Mouse (Mus musculus) neural tube, embryonic 12.5 days (tissue): ENCODE measurements around the gene Hacd1. TPM values are rescaled to one million over a fixed set of nuclear protein-coding genes. Genes with fewer than 3 reads are reported as not detected.
A peak's percentile ranks its signal among the peaks of the same experiment; 100 is the strongest.
"Not testable (repeated sequence)": the region's sequence is repeated elsewhere in the genome, so short reads cannot be mapped to it uniquely, and the experiment has no call there.

Source experiments
- ATAC-seq: fragments of 200-750 bp; cut with Nextera tagmentation; 2 replicates; pipeline ENCODE4 v1.8.0; 2017; ENCODE audit warnings: low read depth, mild to moderate bottlenecking, moderate TSS enrichment, moderate library complexity; ENCODE audit not compliant: low FRiP score
- H3K27ac ChIP-seq: fragments of 300-500 bp; sonication (generic); 2 replicates; pipeline ENCODE4 v1.5.1; 2016
- H3K27me3 ChIP-seq: fragments of 300-500 bp; sonication (generic); replicated peaks from 2 replicates; pipeline ENCODE4 v1.6.1; 2016; ENCODE audit warnings: mild to moderate bottlenecking
- H3K36me3 ChIP-seq: fragments of 300-500 bp; sonication (generic); 2 replicates; pipeline ENCODE4 v1.6.1; 2016; ENCODE audit warnings: mild to moderate bottlenecking
- H3K4me1 ChIP-seq: fragments of 300-500 bp; sonication (generic); 2 replicates; pipeline ENCODE4 v1.6.1; 2016
- H3K4me2 ChIP-seq: fragments of 300-500 bp; sonication (generic); replicated peaks from 2 replicates; pipeline ENCODE4 v1.6.1; 2016; ENCODE audit warnings: mild to moderate bottlenecking
- H3K4me3 ChIP-seq: fragments of 300-500 bp; sonication (generic); 2 replicates; pipeline ENCODE4 v1.5.1; 2016
- H3K9ac ChIP-seq: fragments of 300-500 bp; sonication (generic); 2 replicates; pipeline ENCODE4 v1.6.1; 2016; ENCODE audit warnings: mild to moderate bottlenecking
- H3K9me3 ChIP-seq: fragments of 300-500 bp; sonication (generic); 2 replicates; pipeline ENCODE4 v1.6.1; 2016; ENCODE audit warnings: mild to moderate bottlenecking
- WGBS: fragments of 180-500 bp; shearing (Covaris S2); methylation state at CpG from one replicate; pipeline ENCODE4 v1.1.7; 2016; 5-methylcytosine and 5-hydroxymethylcytosine counted together
- polyA plus RNA-seq: library from polyadenylated mRNA; unstranded; fragments of >200 nt; fragmentation: Nextera tagmentation; extraction: Ambion mirVana; gene quantifications from 2 replicates; pipeline ENCODE4 v1.2.1, GENCODE M21; 2016

Gene Hacd1
- polyA plus RNA-seq = 54.6 and 56.4 TPM in 2 replicates

DNA sequence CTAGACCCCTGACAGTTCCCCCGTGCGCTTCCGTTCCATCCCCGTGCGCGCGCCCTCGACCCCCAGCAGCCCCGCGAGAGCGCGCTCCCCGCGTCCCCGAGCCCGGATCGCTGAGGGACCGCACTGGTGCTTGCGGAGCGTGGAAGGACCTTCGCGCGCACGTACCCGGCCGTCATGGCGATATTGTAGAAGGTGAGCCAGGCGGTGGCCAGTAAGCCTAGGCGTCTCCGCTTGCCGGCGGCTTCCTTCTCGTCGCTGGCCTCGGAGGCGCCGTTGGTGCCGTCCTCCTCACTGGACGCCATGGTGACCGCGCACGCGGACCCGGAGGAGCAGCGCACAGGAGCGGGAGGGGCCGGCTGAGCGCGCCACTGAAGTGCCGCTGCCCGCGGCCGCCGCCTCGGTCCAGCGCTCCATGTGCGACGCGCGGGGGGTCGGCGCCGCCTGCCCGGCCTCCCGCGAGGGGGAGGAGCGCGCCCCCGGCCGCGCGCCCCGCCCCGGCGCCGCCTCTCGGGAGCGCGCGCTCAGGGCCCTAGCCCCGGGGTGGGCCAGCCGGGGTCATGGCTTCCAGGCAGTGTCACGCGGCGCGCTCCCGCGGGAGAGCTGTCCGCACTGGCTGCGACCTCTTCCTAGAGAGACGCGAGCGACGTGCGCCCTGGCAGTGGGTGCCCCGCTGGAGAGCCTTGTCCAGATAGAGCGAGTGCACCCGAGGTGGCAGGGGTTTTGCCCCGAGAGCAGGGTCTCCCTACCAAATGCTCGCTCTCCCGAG, at the start of gene Hacd1:
Gene Hacd1, minus strand, starts transcription at position 570 of the 766 bp plus-strand sequence.
- WGBS = under 1% methylated on average over 89 of the region's 101 CpGs
- ATAC-seq = peak; percentile 87
- Histone ChIP-seq H3K27ac (peak within 1 kb of the TSS; percentile 85), H3K4me2 (peak within 1 kb of the TSS; percentile 82), H3K4me1 (0 out of 2 replicates have a peak, but pooled peaks cover 4% of the 10 kb centered on the region), H3K4me3 (peak within 1 kb of the TSS; percentile 72), H3K9me3 (no peaks in the 10 kb centered on the region), H3K36me3 (no peaks in the 10 kb centered on the region), H3K27me3 (no peaks in the 10 kb centered on the region), H3K9ac (peak within 1 kb of the TSS; percentile 76)

DNA sequence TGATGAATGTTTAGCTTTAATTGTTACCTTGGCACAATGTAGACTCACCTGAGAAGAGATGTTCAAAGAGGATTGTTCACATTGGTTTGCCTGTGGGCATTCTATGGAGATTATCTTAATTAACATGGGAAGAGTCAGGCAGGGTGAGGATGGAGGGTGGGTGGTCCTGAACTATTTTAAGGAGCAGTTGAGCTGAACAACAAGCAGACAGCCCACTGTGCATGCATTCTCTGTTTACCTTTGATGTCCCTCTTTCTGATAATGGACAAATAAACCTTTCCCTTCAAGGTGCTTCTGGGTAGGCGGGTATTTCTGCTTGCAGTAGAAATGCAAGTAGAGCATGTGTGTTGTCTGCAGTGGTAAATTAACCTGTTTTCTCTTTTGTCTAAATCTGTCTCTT, 48.0 kb upstream of the Hacd1 start:
- Histone ChIP-seq H3K9ac (no peak overlapping the region), H3K4me3 (no peak overlapping the region), H3K36me3 (peaks cover 9% of the 10 kb centered on the region; the same call in 1 of the 2 replicates), H3K27ac (no peak overlapping the region), H3K9me3 (no peaks in the 10 kb centered on the region), H3K4me1 (no peaks in the 10 kb centered on the region), H3K4me2 (no peak overlapping the region), H3K27me3 (no peaks in the 10 kb centered on the region)
- 91% methylated on average over 1 of the region's 1 CpGs for WGBS
- no peak for ATAC-seq

DNA sequence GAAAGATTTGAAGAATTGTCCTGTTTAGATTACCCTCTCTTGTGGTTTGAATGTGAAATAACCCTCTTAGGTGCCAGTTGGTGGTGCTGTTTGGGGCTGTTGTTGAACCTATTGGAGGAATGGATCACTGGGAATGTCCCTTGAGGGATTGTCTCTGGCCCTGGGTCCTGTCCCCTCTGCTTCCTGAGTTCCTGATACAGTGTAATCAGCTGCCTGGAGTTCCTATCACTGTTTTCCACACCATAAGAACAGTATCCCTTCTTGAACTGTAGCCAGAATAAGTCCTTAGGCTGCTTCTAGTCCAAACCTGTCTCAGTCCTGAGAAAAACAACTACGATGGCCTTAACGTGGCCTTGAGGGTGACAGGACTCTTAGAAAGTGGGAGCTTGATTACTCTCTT, 46.7 kb upstream of the Hacd1 start:
- no peaks in the 10 kb centered on the region for H3K27me3 ChIP-seq
- WGBS = 91% methylated on average over 2 of the region's 2 CpGs
- no peak overlapping the region for H3K27ac ChIP-seq
- H3K4me3 ChIP-seq = no peak overlapping the region
- no peak for ATAC-seq
- no peak overlapping the region for H3K9ac ChIP-seq
- no peak overlapping the region for H3K4me2 ChIP-seq
- H3K36me3 ChIP-seq = peaks cover 9% of the 10 kb centered on the region; the same call in 1 of the 2 replicates
- H3K4me1 ChIP-seq = no peaks in the 10 kb centered on the region
- H3K9me3 ChIP-seq = no peaks in the 10 kb centered on the region

DNA sequence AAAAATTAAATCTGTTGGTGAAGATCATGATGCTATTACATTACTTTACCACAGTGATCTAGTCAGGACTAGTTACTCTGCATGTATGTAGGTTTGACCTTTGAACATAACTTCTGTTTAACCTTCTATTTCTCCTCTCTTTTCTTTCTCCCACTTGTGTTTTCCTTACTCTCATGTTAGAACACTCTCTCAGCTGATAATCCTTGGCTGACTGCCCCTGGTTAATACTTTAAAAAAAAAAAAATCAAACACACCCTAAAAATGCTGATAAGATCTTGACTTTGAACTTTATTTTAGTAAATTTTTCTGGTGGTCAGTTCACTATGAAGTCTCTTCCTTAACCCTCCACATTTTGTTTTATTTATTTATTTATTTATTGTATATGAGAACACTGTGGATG, 44.6 kb upstream of the Hacd1 start:
- ATAC-seq = no peak
- Histone ChIP-seq H3K4me1 (no peaks in the 10 kb centered on the region), H3K4me3 (no peak overlapping the region), H3K4me2 (no peak overlapping the region), H3K27ac (no peak overlapping the region), H3K9me3 (peaks cover 10% of the 10 kb centered on the region; the same call in 1 of the 2 replicates), H3K9ac (no peak overlapping the region), H3K27me3 (no peaks in the 10 kb centered on the region), H3K36me3 (peaks cover 14% of the 10 kb centered on the region)

DNA sequence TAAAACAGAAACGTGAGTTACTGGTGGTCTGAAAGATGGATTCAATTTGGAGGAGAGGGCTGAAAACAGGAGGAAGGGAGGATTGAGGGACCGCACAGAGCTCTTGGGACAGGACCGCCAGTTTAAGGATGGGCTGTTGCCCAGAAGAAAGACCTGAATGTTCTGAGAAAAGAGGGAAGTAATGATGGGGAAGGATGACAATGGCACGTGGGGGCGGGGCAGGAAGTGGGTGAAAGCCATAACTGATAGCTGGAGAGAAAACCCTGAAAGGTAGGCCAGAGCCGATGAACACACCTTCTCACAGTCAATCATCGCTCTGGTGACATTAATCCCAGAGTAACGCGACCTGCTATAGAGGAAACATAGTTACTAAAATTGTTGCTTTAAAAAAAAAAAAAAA, 22.6 kb upstream of the Hacd1 start:
- H3K9me3 ChIP-seq, H3K9ac ChIP-seq, H3K36me3 ChIP-seq, H3K27me3 ChIP-seq, ATAC-seq, H3K4me2 ChIP-seq, H3K4me3 ChIP-seq, H3K27ac ChIP-seq: not testable (repeated sequence)
- peaks cover 11% of the 10 kb centered on the region for H3K4me1 ChIP-seq
- WGBS = 92% methylated on average over 9 of the region's 9 CpGs

DNA sequence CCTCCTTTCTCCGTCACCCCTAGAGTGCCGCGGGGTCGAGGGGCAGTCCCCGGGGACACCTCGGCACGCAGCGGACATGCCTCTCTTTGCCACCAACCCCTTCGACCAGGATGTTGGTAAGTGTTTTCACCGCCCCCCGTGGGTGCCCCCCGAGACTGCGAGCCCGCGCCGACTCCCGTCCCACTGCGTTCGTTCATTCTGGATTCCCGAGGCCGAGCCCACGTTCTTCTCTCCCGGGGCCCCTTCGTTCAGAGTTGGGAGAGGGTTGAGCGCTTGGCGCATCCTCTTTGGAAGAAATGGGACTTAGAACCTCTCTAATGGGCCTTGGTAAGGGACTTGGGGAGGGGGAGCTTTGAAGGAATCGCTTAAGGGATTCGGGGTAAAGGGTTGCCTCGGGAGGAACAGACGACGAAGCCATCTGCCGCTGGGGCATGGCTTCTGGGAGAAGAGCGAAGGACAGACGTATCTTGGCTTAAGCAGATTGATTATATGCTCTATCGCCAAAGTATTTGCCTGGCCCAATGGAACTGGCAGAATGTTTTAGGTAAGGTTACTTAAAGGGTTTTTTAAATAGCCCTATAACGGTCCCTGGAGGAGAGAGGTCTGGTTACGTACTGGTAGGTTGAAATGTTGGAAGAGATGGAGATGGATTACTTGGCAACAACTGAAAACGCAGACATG, 18.4 kb upstream of the Hacd1 start:
- WGBS = under 1% methylated on average over 38 of the region's 38 CpGs
- peaks cover 11% of the 10 kb centered on the region for H3K4me1 ChIP-seq
- peak; percentile 57; the same call in 1 of the 2 replicates for ATAC-seq
- H3K4me2 ChIP-seq = peak overlapping the region; percentile 57
- H3K4me3 ChIP-seq = peak overlapping the region; percentile 70
- H3K9ac ChIP-seq = peak overlapping the region; percentile 89
- H3K27ac ChIP-seq = peak overlapping the region; percentile 77
- no peaks in the 10 kb centered on the region for H3K27me3 ChIP-seq
- H3K36me3 ChIP-seq = no peaks in the 10 kb centered on the region
- no peaks in the 10 kb centered on the region for H3K9me3 ChIP-seq

DNA sequence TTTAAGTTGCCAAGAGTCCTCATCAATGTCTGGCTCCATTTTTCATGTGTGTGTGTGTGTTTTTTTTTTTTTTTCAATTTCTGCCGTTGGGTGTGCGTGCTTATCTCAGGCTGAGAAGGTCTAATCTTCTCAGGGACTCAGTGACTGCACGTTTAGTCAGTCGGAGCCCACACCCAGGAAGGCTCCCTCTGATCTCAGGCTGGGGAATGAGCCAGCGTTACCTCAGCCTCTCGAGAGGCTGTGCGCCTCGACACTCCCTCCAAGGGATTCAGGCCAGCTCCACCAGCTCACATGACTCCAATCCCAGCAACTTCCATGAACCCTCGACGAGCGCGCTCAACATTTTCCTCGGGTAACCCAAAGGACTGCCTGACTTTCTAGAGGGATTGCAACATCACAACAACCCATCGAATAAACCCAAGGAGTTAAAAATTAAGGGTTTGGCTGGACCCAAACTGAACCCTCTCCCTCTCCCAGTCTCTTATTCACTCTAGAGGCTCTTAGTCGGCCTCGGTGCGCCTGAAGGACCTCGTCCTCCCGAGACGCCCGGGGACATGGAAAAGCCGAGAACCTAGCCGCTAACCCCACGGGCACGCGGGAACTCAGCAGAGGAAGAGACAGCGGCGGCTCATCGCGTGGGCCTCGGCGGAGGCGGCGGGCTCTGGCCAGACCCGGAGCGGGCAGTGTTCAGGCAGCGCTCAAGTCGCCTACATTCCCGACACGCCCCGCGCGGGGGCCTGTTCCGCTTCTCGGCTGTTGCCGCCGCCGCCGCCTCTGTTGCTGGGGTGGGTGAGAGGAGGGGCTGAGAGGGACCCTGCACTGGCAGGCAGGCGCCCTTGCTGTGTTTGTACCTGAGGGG, 17.7 kb upstream of the Hacd1 start, which contains the start of gene Stam:
Gene Stam, plus strand, starts transcription at position 737 of the 859 bp plus-strand sequence.
- Histone ChIP-seq H3K27ac (peak within 1 kb of the TSS; percentile 77), H3K4me2 (peak within 1 kb of the TSS; percentile 57), H3K27me3 (no peaks in the 10 kb centered on the region), H3K4me1 (peaks cover 11% of the 10 kb centered on the region), H3K9ac (peak within 1 kb of the TSS; percentile 89), H3K9me3 (no peaks in the 10 kb centered on the region), H3K36me3 (no peaks in the 10 kb centered on the region), H3K4me3 (peak within 1 kb of the TSS; percentile 70)
- under 1% methylated on average over 45 of the region's 50 CpGs for WGBS
- peak; percentile 98 for ATAC-seq

DNA sequence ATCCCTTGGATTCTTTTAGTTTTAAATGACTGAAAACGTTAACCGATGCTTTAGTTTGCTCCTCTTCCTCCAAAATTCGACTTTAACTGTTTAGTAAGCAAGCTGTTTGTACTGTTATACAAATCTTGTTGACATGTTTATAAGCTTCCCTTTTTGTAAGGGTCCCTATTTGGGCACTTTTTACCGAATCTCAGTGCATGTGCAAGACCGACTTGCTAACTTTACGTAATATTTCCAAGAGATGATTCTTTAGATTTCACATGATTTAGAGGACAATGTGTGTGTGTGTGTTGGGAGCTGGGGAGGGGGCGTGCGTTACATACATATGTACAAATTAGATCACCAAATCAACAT, 17.1 kb upstream of the Hacd1 start:
- 22% methylated on average over 8 of the region's 8 CpGs for WGBS
- H3K9me3 ChIP-seq = no peaks in the 10 kb centered on the region
- peak overlapping the region; percentile 89 for H3K9ac ChIP-seq
- no peak for ATAC-seq
- peaks cover 11% of the 10 kb centered on the region for H3K4me1 ChIP-seq
- no peaks in the 10 kb centered on the region for H3K36me3 ChIP-seq
- 0 out of 2 replicates have a peak overlapping the region, but pooled peaks have one; percentile 26 for H3K27ac ChIP-seq
- H3K4me2 ChIP-seq = peak overlapping the region; percentile 57
- H3K4me3 ChIP-seq = peak overlapping the region; percentile 70
- no peaks in the 10 kb centered on the region for H3K27me3 ChIP-seq

DNA sequence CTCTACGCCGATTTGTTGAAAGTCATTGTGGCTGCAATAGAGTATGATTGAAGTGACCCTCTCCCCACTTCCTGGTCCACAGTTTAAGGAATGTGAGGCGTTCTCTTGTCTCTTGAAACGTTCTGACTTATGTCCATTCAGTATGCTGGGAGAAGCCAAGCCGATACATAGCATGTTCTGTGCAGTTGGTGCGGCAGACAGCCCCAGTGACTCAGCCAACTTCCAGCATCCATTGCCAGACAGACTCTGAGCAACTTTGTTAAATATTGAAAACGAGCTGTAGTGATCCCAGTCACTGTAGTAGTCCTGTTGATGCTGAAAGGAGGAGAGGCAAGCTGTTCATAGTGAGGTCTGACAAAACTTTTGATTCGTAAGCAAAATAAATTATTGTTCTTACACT, 14.5 kb upstream of the Hacd1 start:
- no peak for ATAC-seq
- H3K27me3 ChIP-seq = no peaks in the 10 kb centered on the region
- H3K9ac ChIP-seq = no peak overlapping the region
- no peak overlapping the region for H3K4me2 ChIP-seq
- H3K36me3 ChIP-seq = no peaks in the 10 kb centered on the region
- H3K4me1 ChIP-seq = peaks cover 8% of the 10 kb centered on the region
- no peak overlapping the region for H3K4me3 ChIP-seq
- H3K27ac ChIP-seq = no peak overlapping the region
- no peaks in the 10 kb centered on the region for H3K9me3 ChIP-seq
- WGBS = 83% methylated on average over 8 of the region's 8 CpGs

DNA sequence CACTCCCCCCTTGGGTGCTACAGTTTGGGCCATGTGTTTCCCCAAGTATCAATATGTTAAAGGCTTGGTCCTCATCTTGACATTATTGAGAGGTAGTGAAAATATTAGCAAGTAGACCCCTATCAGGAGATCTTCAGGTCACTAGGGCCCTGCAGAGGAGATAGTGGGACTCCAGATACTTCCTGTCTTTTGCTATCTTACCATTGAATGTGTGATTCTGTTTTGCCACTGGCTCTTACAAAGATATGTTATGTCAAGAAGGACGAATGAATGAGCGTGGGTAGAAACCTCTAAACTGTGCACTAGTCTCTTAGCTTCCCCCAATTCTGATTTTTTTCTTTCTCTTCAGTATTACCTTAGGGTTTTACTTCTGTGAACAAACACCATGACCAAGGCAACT, 13.1 kb upstream of the Hacd1 start:
- Histone ChIP-seq H3K27ac (no peak overlapping the region), H3K4me1 (no peaks in the 10 kb centered on the region), H3K4me3 (no peak overlapping the region), H3K27me3 (no peaks in the 10 kb centered on the region), H3K4me2 (no peak overlapping the region), H3K9me3 (no peaks in the 10 kb centered on the region), H3K9ac (no peak overlapping the region), H3K36me3 (no peaks in the 10 kb centered on the region)
- 85% methylated on average over 2 of the region's 2 CpGs for WGBS
- ATAC-seq = no peak

DNA sequence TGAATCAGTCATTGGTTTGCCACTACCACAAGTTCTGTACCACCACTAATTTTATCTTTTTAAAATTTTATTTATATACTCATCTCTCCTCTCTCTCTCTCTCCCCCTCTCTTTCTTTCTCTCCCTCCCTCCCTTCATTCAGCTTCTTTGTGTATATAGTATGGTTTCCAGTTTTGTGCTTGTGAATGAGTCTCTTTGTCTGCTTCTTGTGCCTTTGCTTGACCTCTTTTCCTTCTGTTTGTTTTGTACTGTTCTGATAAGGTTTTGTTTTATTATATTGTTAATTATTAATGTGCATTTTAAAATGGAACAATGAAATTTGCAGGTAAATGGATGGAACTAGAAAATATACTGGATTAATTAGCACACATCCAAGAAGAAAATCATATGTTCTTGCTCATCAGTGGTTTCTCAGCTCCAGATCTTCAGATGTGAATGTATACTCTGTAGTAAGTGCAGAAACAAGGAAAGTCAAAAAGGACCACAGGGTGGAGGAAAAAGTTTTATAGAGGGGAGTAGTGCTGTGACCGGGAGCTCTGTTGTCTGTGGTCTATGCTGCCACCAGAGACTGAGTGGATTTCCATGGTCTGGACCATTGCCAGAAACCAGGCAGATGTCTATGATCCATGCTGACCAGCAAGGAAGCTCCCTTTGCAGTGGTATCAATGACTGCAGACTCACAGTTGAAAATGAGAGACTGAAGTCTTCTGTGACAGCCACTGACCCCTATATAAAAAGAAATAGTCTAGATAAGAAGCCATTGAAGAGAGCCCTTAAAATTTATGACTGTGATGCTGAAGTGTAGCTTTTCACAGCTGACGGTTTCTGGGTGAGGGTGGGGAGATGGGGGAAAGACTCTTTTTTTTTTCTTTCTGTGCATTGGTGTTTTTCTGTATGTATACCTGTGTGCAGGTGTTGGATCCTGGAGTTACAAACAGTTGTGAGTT, 10.0 kb upstream of the Hacd1 start:
- H3K9me3 ChIP-seq = no peaks in the 10 kb centered on the region
- H3K4me1 ChIP-seq = no peaks in the 10 kb centered on the region
- no peaks in the 10 kb centered on the region for H3K36me3 ChIP-seq
- no peaks in the 10 kb centered on the region for H3K27me3 ChIP-seq
- 58% methylated on average over 2 of the region's 2 CpGs for WGBS
- H3K27ac ChIP-seq = no peak overlapping the region
- H3K9ac ChIP-seq = no peak overlapping the region
- H3K4me2 ChIP-seq = no peak overlapping the region
- ATAC-seq = no peak
- H3K4me3 ChIP-seq = no peak overlapping the region
